Mouse (Mus musculus) midbrain, postnatal 0 days (tissue): ENCODE data around the gene Hspb3. TPM values are rescaled to one million over a fixed set of nuclear protein-coding genes. Genes with fewer than 3 reads are reported as not detected.

Experiments
- ATAC-seq: fragments of 200-750 bp; cut with Nextera tagmentation; 2 replicates; pipeline ENCODE4 v1.8.0; 2017; ENCODE audit warnings: moderate number of reproducible peaks, mild to moderate bottlenecking, moderate TSS enrichment, moderate library complexity; ENCODE audit not compliant: low FRiP score
- DNase-seq: peaks from one replicate; pipeline ENCODE4 v3.0.0-alpha.2; 2015; ENCODE audit warnings: low spot score
- H3K27ac ChIP-seq: fragments of 300-500 bp; sonication (generic); 2 replicates; pipeline ENCODE4 v1.5.1; 2014; ENCODE audit warnings: low read depth, mild to moderate bottlenecking, low read length, mixed read lengths
- H3K27me3 ChIP-seq: fragments of 300-500 bp; sonication (generic); 2 replicates; pipeline ENCODE4 v1.6.1; 2014; ENCODE audit warnings: low read length, control low read depth, mixed read lengths; ENCODE audit not compliant: insufficient read depth
- H3K36me3 ChIP-seq: fragments of 300-500 bp; sonication (generic); 2 replicates; pipeline ENCODE4 v1.6.1; 2014; ENCODE audit warnings: low read length, control low read depth, mixed read lengths; ENCODE audit not compliant: insufficient read depth
- H3K4me1 ChIP-seq: fragments of 300-500 bp; sonication (generic); 2 replicates; pipeline ENCODE4 v1.6.1; 2014; ENCODE audit warnings: mild to moderate bottlenecking, control low read depth, antibody characterized with exemption, low read length, mixed read lengths; ENCODE audit not compliant: insufficient read depth
- H3K4me2 ChIP-seq: fragments of 300-500 bp; sonication (generic); 2 replicates; pipeline ENCODE4 v1.6.1; 2014; ENCODE audit warnings: low read depth, mild to moderate bottlenecking, low read length, mixed read lengths; ENCODE audit not compliant: poor library complexity, severe bottlenecking
- H3K4me3 ChIP-seq: fragments of 300-500 bp; sonication (generic); 2 replicates; pipeline ENCODE4 v1.5.1; 2014; ENCODE audit warnings: low read depth, mild to moderate bottlenecking, low read length, moderate library complexity
- H3K9ac ChIP-seq: fragments of 300-500 bp; sonication (generic); replicated peaks from 2 replicates; pipeline ENCODE4 v1.6.1; 2014; ENCODE audit warnings: mild to moderate bottlenecking, low read length, moderate library complexity, mixed read lengths; ENCODE audit not compliant: poor library complexity, severe bottlenecking
- H3K9me3 ChIP-seq: fragments of 300-500 bp; sonication (generic); 2 replicates; pipeline ENCODE4 v1.6.1; 2016; ENCODE audit warnings: low read length, control low read depth
- CTCF ChIP-seq: IDR thresholded peaks from 2 replicates; pipeline ENCODE4 v1.5.1; 2016; ENCODE audit warnings: antibody characterized with exemption, mild to moderate bottlenecking
- WGBS: fragments of 180-500 bp; shearing (Covaris S2); extraction: QIAGEN DNeasy Blood & Tissue Kit; methylation state at CpG from one replicate; pipeline ENCODE4 v1.1.7; 2014; 5-methylcytosine and 5-hydroxymethylcytosine counted together
- polyA plus RNA-seq: library from polyadenylated mRNA; unstranded; fragments of >200 nt; fragmentation: Nextera tagmentation; extraction: Ambion mirVana; gene quantifications from 2 replicates; pipeline ENCODE4 v1.2.1, GENCODE M21; 2015
- total RNA-seq: library from RNA; depleted of rRNA; stranded (reverse); fragments of >200 nt; gene quantifications from 2 replicates; pipeline ENCODE4 v1.2.3, GENCODE M21; 2014

Gene Hspb3
- total and polyA plus RNA-seq, 2 experiments from 2014 or later = 1.0 TPM; not detected in 1

GRCm38 (mm10) chr13:113696838-113697321 is 33.4 kb upstream of the Hspb3 start:
- no peak for TF ChIP-seq CTCF
- Histone ChIP-seq H3K9me3 (no peaks in the 10 kb centered on the region), H3K4me2 (no peak overlapping the region), H3K4me3 (no peak overlapping the region), H3K36me3 (no peaks in the 10 kb centered on the region), H3K27me3 (no peaks in the 10 kb centered on the region), H3K9ac (no peak overlapping the region), H3K4me1 (0 out of 2 replicates have a peak, but pooled peaks cover 2% of the 10 kb centered on the region), H3K27ac (no peak overlapping the region)
- ATAC-seq = no peak
- WGBS = 41% methylated on average over 4 of the region's 4 CpGs
- DNase-seq = peak; percentile 42

GRCm38 (mm10) chr13:113693383-113693782 is 29.9 kb upstream of the Hspb3 start:
- H3K27ac ChIP-seq = no peak overlapping the region
- peak; percentile 58 for DNase-seq
- H3K9me3 ChIP-seq = no peaks in the 10 kb centered on the region
- no peak overlapping the region for H3K9ac ChIP-seq
- WGBS = 23% methylated on average over 6 of the region's 6 CpGs
- H3K4me1 ChIP-seq = no peaks in the 10 kb centered on the region
- TF ChIP-seq CTCF = peak; percentile 87
- H3K27me3 ChIP-seq = no peaks in the 10 kb centered on the region
- H3K36me3 ChIP-seq = no peaks in the 10 kb centered on the region
- ATAC-seq = no peak
- H3K4me2 ChIP-seq = no peak overlapping the region
- no peak overlapping the region for H3K4me3 ChIP-seq

- H3K36me3 ChIP-seq = no peaks in the 10 kb centered on the region
- no peak for ATAC-seq
- no peak overlapping the region for H3K27ac ChIP-seq
- TF ChIP-seq CTCF = no peak
- 68% methylated on average over 9 of the region's 9 CpGs for WGBS
- no peaks in the 10 kb centered on the region for H3K9me3 ChIP-seq
- H3K27me3 ChIP-seq = no peaks in the 10 kb centered on the region
- no peak overlapping the region for H3K4me3 ChIP-seq
- H3K9ac ChIP-seq = no peak overlapping the region
- no peak overlapping the region for H3K4me2 ChIP-seq
- no peak for DNase-seq
- H3K4me1 ChIP-seq = no peaks in the 10 kb centered on the region
Measured at GRCm38 (mm10) chr13:113691644-113692043, 28.2 kb upstream of the Hspb3 start.

- no peak for TF ChIP-seq CTCF
- H3K4me3 ChIP-seq = no peak overlapping the region
- no peaks in the 10 kb centered on the region for H3K27me3 ChIP-seq
- H3K27ac ChIP-seq = no peak overlapping the region
- H3K9ac ChIP-seq = no peak overlapping the region
- H3K4me1 ChIP-seq = no peaks in the 10 kb centered on the region
- DNase-seq (no peak), ATAC-seq (no peak)
- no peaks in the 10 kb centered on the region for H3K9me3 ChIP-seq
- no peak overlapping the region for H3K4me2 ChIP-seq
- 72% methylated on average over 7 of the region's 7 CpGs for WGBS
- no peaks in the 10 kb centered on the region for H3K36me3 ChIP-seq
Measured at GRCm38 (mm10) chr13:113689883-113690282, 26.4 kb upstream of the Hspb3 start.

- no peak overlapping the region for H3K4me2 ChIP-seq
- no peak overlapping the region for H3K4me3 ChIP-seq
- H3K9ac ChIP-seq = no peak overlapping the region
- no peak for ATAC-seq
- 69% methylated on average over 8 of the region's 8 CpGs for WGBS
- no peaks in the 10 kb centered on the region for H3K4me1 ChIP-seq
- no peaks in the 10 kb centered on the region for H3K9me3 ChIP-seq
- TF ChIP-seq CTCF = no peak
- H3K27ac ChIP-seq = no peak overlapping the region
- no peaks in the 10 kb centered on the region for H3K36me3 ChIP-seq
- DNase-seq = no peak
- no peaks in the 10 kb centered on the region for H3K27me3 ChIP-seq
Measured at GRCm38 (mm10) chr13:113686691-113687121, 23.2 kb upstream of the Hspb3 start.

GRCm38 (mm10) chr13:113682821-113683220 is 19.3 kb upstream of the Hspb3 start:
- DNase-seq = no peak
- no peak for TF ChIP-seq CTCF

More at GRCm38 (mm10) chr13:113682821-113683220, 19.3 kb upstream of the Hspb3 start:
- WGBS = 74% methylated on average over 5 of the region's 5 CpGs
- no peak overlapping the region for H3K27ac ChIP-seq
- H3K4me1 ChIP-seq = no peaks in the 10 kb centered on the region
- H3K27me3 ChIP-seq = no peaks in the 10 kb centered on the region
- no peak overlapping the region for H3K9ac ChIP-seq
- H3K4me2 ChIP-seq = no peak overlapping the region
- ATAC-seq = no peak
- H3K4me3 ChIP-seq = no peak overlapping the region
- no peaks in the 10 kb centered on the region for H3K9me3 ChIP-seq
- H3K36me3 ChIP-seq = no peaks in the 10 kb centered on the region
